Mouse (Mus musculus) liver, embryonic 14.5 days (tissue): ENCODE results near the gene Rps6ka2.

ENCODE experiments used
- CTCF ChIP-seq: IDR thresholded peaks from 2 replicates; pipeline ENCODE4 v1.5.1; 2016; ENCODE audit warnings: antibody characterized with exemption, low read depth, control low read depth
- EP300 ChIP-seq: IDR thresholded peaks from 2 replicates; pipeline ENCODE4 v1.6.1; 2016; ENCODE audit warnings: antibody characterized with exemption, low read depth

DNA sequence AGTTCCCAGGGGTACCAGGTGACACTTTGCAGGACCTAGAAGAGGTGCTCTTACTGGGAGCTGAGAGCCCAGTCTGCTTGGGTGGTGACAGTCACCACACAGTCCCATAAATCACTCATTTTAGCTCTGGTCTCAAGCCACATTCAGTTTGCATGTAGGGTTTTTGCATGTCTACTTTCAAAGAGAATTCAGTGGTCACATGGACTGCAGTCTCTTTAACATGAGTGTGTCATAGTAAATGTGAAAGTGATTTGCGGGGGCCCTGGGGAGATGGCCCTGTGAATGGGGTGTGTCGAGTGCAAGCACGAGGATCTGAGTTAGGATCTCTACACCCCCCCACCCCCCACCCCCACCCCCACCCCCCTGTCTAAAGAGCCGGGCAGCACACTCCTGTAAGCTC lies 80.5 kb downstream of the Rps6ka2 start:
- TF ChIP-seq CTCF: no peak
- TF ChIP-seq EP300: no peak
